Mouse (Mus musculus) frontal cortex, adult 2 months (tissue): ENCODE data around the gene Dmpk. TPM values are rescaled to one million over a fixed set of nuclear protein-coding genes. Genes with fewer than 3 reads are reported as not detected.

Experiments
- DNase-seq, 2 experiments: peaks; one replicate each; pipeline ENCODE4 v3.0.0; 2022; ENCODE audit warnings: low spot score in 1 of 2; ENCODE audit errors: extremely low spot score in 1 of 2
- polyA plus RNA-seq: library from polyadenylated mRNA; depleted of rRNA; stranded (reverse); fragments of >200 nt; gene quantifications from 2 replicates; pipeline ENCODE4 v1.2.3, GENCODE M21; 2012

The Dmpk gene
- polyA plus RNA-seq, 1 experiment: 50.3 TPM

- no peak for DNase-seq
Measured at GRCm38 (mm10) chr7:19094826-19095750, 11.4 kb downstream of the Dmpk start.

- DNase-seq: no peak
Measured at GRCm38 (mm10) chr7:19095751-19096110, 12.1 kb downstream of the Dmpk start.

GRCm38 (mm10) chr7:19096421-19096976, 12.8 kb downstream of the Dmpk start:
- no peak for DNase-seq

- DNase-seq: no peak
Measured at GRCm38 (mm10) chr7:19097217-19097616, 13.6 kb downstream of the Dmpk start.

- no peak for DNase-seq
Measured at GRCm38 (mm10) chr7:19097863-19098262, 14.2 kb downstream of the Dmpk start.

- DNase-seq: no peak
Measured at GRCm38 (mm10) chr7:19098811-19099210, 15.2 kb downstream of the Dmpk start.

- DNase-seq: no peak
Measured at GRCm38 (mm10) chr7:19100290-19100689, 16.6 kb downstream of the Dmpk start.

GRCm38 (mm10) chr7:19103741-19104140, 20.1 kb downstream of the Dmpk start:
- DNase-seq: no peak

- DNase-seq: no peak
Measured at GRCm38 (mm10) chr7:19104486-19104885, 20.8 kb downstream of the Dmpk start.

- DNase-seq: no peak
Measured at GRCm38 (mm10) chr7:19107436-19107835, 23.8 kb downstream of the Dmpk start.

- no peak for DNase-seq
Measured at GRCm38 (mm10) chr7:19109565-19109964, 25.9 kb downstream of the Dmpk start.

GRCm38 (mm10) chr7:19118028-19118771, 34.6 kb downstream of the Dmpk start, which contains the start of gene Gm4969:
Gm4969 (minus strand) TSS chr7:19118368.
- peak in 1 of 2 experiments; percentile 50 for DNase-seq

- DNase-seq: no peak
Measured at GRCm38 (mm10) chr7:19119083-19119482, 35.4 kb downstream of the Dmpk start.

GRCm38 (mm10) chr7:19119631-19120429, 36.2 kb downstream of the Dmpk start, which contains the start of gene Fbxo46:
Fbxo46 (plus strand) TSS chr7:19119859.
- DNase-seq: peak; percentile 96 to 97

GRCm38 (mm10) chr7:19121686-19122085, 38.0 kb downstream of the Dmpk start:
- DNase-seq: no peak

- DNase-seq: no peak
Measured at GRCm38 (mm10) chr7:19124713-19125112, 41.1 kb downstream of the Dmpk start.

- no peak for DNase-seq
Measured at GRCm38 (mm10) chr7:19127744-19128143, 44.1 kb downstream of the Dmpk start.

GRCm38 (mm10) chr7:19129396-19129795, 45.7 kb downstream of the Dmpk start:
- no peak for DNase-seq

GRCm38 (mm10) chr7:19130657-19131056, 47.0 kb downstream of the Dmpk start:
- no peak for DNase-seq

- peak; percentile 96 to 97 for DNase-seq
Measured at GRCm38 (mm10) chr7:19131324-19131848, 47.7 kb downstream of the Dmpk start.
